Mouse (Mus musculus) megakaryocyte-erythroid progenitor cell, adult 5 weeks (primary cell): Measurements from ENCODE around the gene Vnn1. TPM values are rescaled to one million over a fixed set of nuclear protein-coding genes. Genes with fewer than 3 reads are reported as not detected.

Experiments used
- polyA plus RNA-seq: library from polyadenylated mRNA; stranded (reverse); fragments of >175 nt; gene quantifications from 2 replicates; pipeline ENCODE4 v1.2.3, GENCODE M21; 2012

Gene Vnn1
- polyA plus RNA-seq, result not detected in 2 replicates

GRCm38 (mm10) chr10:23894601-23895349, at the start of gene Vnn1:
Gene Vnn1 (plus strand): TSS chr10:23894688.

GRCm38 (mm10) chr10:23851228-23851912, 43.1 kb upstream of the Vnn1 start, which contains the start of gene Vnn3:
Gene Vnn3 (plus strand): TSS chr10:23851462.

GRCm38 (mm10) chr10:23920056-23920455, 25.6 kb downstream of the Vnn1 start, which contains the start of gene Taar1:
Gene Taar1 (plus strand): TSS chr10:23920356.

GRCm38 (mm10) chr10:23938312-23938711, 43.8 kb downstream of the Vnn1 start, which contains the start of gene Taar2:
Gene Taar2 (plus strand): TSS chr10:23938572.

GRCm38 (mm10) chr10:23949508-23950005, 55.1 kb downstream of the Vnn1 start, which contains the start of gene Taar3:
Gene Taar3 (plus strand): TSS chr10:23949558.

Other genes with a start within 250 kb of the Vnn1 start
- gene Rps12, start 107.4 kb upstream of the Vnn1 start, polyA plus RNA-seq, result 1,520 and 1,521 TPM in 2 replicates
- 0.41 and 1.4 TPM in 2 replicates for gene Slc18b1, start 97.7 kb upstream of the Vnn1 start, polyA plus RNA-seq
- 0.12 TPM in 1 of 2 replicates, not detected in the other for gene Vnn3, start 43.2 kb upstream of the Vnn1 start, polyA plus RNA-seq
- not detected in 2 replicates for gene Taar1, start 25.7 kb downstream of the Vnn1 start, polyA plus RNA-seq
- gene Taar2, start 43.9 kb downstream of the Vnn1 start, polyA plus RNA-seq, result not detected in 2 replicates
- gene Taar3, start 54.9 kb downstream of the Vnn1 start, polyA plus RNA-seq, result not detected in 2 replicates
- not detected in 2 replicates for gene Taar4, start 65.8 kb downstream of the Vnn1 start, polyA plus RNA-seq
- gene Taar5, start 76.0 kb downstream of the Vnn1 start, polyA plus RNA-seq, result not detected in 2 replicates
- gene Taar6, start 91.0 kb downstream of the Vnn1 start, polyA plus RNA-seq, result not detected in 2 replicates
- not detected in 2 replicates for gene Taar7a, start 98.8 kb downstream of the Vnn1 start, polyA plus RNA-seq
- not detected in 2 replicates for gene Taar7b, start 105.3 kb downstream of the Vnn1 start, polyA plus RNA-seq
- not detected in 2 replicates for gene Taar7d, start 132.5 kb downstream of the Vnn1 start, polyA plus RNA-seq
- gene Taar7e, start 142.9 kb downstream of the Vnn1 start, polyA plus RNA-seq, result not detected in 2 replicates
- gene Taar7f, start 154.8 kb downstream of the Vnn1 start, polyA plus RNA-seq, result not detected in 2 replicates
- gene Taar8a, start 181.8 kb downstream of the Vnn1 start, polyA plus RNA-seq, result not detected in 2 replicates
- gene Taar8b, start 197.6 kb downstream of the Vnn1 start, polyA plus RNA-seq, result not detected in 2 replicates
- not detected in 2 replicates for gene Taar8c, start 207.2 kb downstream of the Vnn1 start, polyA plus RNA-seq
- gene Taar9, start 214.8 kb downstream of the Vnn1 start, polyA plus RNA-seq, result not detected in 2 replicates